Mouse (Mus musculus) embryonic facial prominence, embryonic 12.5 days (tissue): ENCODE measurements around the gene Ephb4. TPM values are rescaled to one million over a fixed set of nuclear protein-coding genes. Genes with fewer than 3 reads are reported as not detected.
A peak's percentile ranks its signal among the peaks of the same experiment; 100 is the strongest.

Experiments used
- ATAC-seq: fragments of 200-750 bp; cut with Nextera tagmentation; 2 replicates; pipeline ENCODE4 v1.8.0; 2017; ENCODE audit not compliant: insufficient number of reproducible peaks, insufficient read depth, low FRiP score, low TSS enrichment
- H3K27ac ChIP-seq: fragments of 300-500 bp; sonication (generic); 2 replicates; pipeline ENCODE4 v1.5.1; 2016; ENCODE audit warnings: mild to moderate bottlenecking
- H3K27me3 ChIP-seq: fragments of 300-500 bp; sonication (generic); 2 replicates; pipeline ENCODE4 v1.6.1; 2016; ENCODE audit warnings: mild to moderate bottlenecking, moderate library complexity
- H3K36me3 ChIP-seq: fragments of 300-500 bp; sonication (generic); 2 replicates; pipeline ENCODE4 v1.6.1; 2016; ENCODE audit warnings: mild to moderate bottlenecking
- H3K4me1 ChIP-seq: fragments of 300-500 bp; sonication (generic); 2 replicates; pipeline ENCODE4 v1.6.1; 2016
- H3K4me2 ChIP-seq: fragments of 300-500 bp; sonication (generic); replicated peaks from 2 replicates; pipeline ENCODE4 v1.6.1; 2016; ENCODE audit warnings: mild to moderate bottlenecking, moderate library complexity
- H3K4me3 ChIP-seq: fragments of 300-500 bp; sonication (generic); 2 replicates; pipeline ENCODE4 v1.5.1; 2016; ENCODE audit warnings: mild to moderate bottlenecking
- H3K9ac ChIP-seq: fragments of 300-500 bp; sonication (generic); 2 replicates; pipeline ENCODE4 v1.6.1; 2016; ENCODE audit warnings: mild to moderate bottlenecking, moderate library complexity
- H3K9me3 ChIP-seq: fragments of 300-500 bp; sonication (generic); 2 replicates; pipeline ENCODE4 v1.6.1; 2016; ENCODE audit warnings: mild to moderate bottlenecking, moderate library complexity
- WGBS: fragments of 180-500 bp; shearing (Covaris S2); methylation state at CpG from one replicate; pipeline ENCODE4 v1.1.7; 2016; 5-methylcytosine and 5-hydroxymethylcytosine counted together
- polyA plus RNA-seq: library from polyadenylated mRNA; unstranded; fragments of >200 nt; fragmentation: Nextera tagmentation; extraction: Ambion mirVana; gene quantifications from 2 replicates; pipeline ENCODE4 v1.2.1, GENCODE M21; 2016

Ephb4 gene
- polyA plus RNA-seq, 1 experiment from 2014 or later = 91.6 TPM

GRCm38 (mm10) chr5:137338256-137338655 is 11.7 kb upstream of the Ephb4 start:
- peak; percentile 86 for ATAC-seq
- no peaks in the 10 kb centered on the region for H3K9me3 ChIP-seq
- under 1% methylated on average over 19 of the region's 19 CpGs for WGBS

DNA sequence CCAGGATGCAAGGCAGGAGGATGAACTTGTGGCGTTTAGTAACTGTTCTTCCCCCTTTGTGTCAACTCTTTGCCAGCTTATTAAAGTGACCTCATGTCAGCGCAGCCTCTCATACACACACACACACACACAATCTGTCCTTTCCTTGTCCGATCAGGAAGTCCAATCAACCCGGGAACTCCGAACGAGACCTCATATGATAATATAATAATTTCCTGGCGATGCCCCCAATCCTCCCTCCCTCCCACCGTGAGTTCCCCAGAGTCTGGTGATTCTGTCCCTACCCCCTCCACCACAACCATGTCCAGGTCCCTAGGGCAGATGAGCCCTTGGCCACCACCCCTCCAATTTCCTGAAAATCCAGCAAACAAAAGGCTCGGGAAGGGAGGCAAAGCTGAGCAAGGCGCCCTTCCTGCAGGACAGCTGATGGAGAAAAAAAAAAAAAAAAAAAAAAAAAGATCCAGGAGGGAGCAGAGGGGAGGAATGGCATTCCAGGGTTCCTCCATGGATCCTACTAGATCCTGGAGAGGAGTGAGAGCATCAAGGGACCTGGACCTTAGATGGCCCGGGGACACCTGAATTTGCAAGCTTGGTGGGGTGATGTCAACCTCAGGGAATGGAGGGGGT is 11.1 kb upstream of the Ephb4 start:
- Histone ChIP-seq H3K36me3 (no peaks in the 10 kb centered on the region), H3K4me1 (peaks cover 14% of the 10 kb centered on the region), H3K27me3 (no peaks in the 10 kb centered on the region), H3K9ac (peak overlapping the region; percentile 61), H3K27ac (peak overlapping the region; percentile 81), H3K9me3 (no peaks in the 10 kb centered on the region), H3K4me3 (peak overlapping the region; percentile 38), H3K4me2 (peak overlapping the region; percentile 81)
- 0 out of 2 replicates have a peak, but pooled peaks have one; percentile 24 for ATAC-seq
- 1% methylated on average over 11 of the region's 11 CpGs for WGBS

More at GRCm38 (mm10) chr5:137338256-137338655, 11.7 kb upstream of the Ephb4 start:
- Histone ChIP-seq H3K4me1 (peaks cover 14% of the 10 kb centered on the region), H3K4me2 (peak overlapping the region; percentile 81), H3K27me3 (no peaks in the 10 kb centered on the region), H3K36me3 (no peaks in the 10 kb centered on the region), H3K4me3 (peak overlapping the region; percentile 38), H3K27ac (peak overlapping the region; percentile 80; the same call in 1 of the 2 replicates), H3K9ac (peak overlapping the region; percentile 61)

GRCm38 (mm10) chr5:137339290-137339979 is 10.5 kb upstream of the Ephb4 start:
- H3K9me3 ChIP-seq = no peaks in the 10 kb centered on the region
- peak overlapping the region; percentile 81 for H3K27ac ChIP-seq
- H3K4me3 ChIP-seq = peak overlapping the region; percentile 38
- H3K36me3 ChIP-seq = no peaks in the 10 kb centered on the region
- H3K4me2 ChIP-seq = peak overlapping the region; percentile 81
- H3K27me3 ChIP-seq = no peaks in the 10 kb centered on the region
- WGBS = 12% methylated on average over 22 of the region's 22 CpGs
- ATAC-seq = no peak
- H3K4me1 ChIP-seq = peaks cover 14% of the 10 kb centered on the region
- H3K9ac ChIP-seq = peak overlapping the region; percentile 61

- no peaks in the 10 kb centered on the region for H3K36me3 ChIP-seq
- 79% methylated on average over 6 of the region's 6 CpGs for WGBS
- H3K4me3 ChIP-seq = no peak overlapping the region
- no peak overlapping the region for H3K9ac ChIP-seq
- peaks cover 14% of the 10 kb centered on the region for H3K4me1 ChIP-seq
- no peak overlapping the region for H3K27ac ChIP-seq
- H3K4me2 ChIP-seq = no peak overlapping the region; the same call in 1 of the 2 replicates
- H3K9me3 ChIP-seq = no peaks in the 10 kb centered on the region
- no peaks in the 10 kb centered on the region for H3K27me3 ChIP-seq
- ATAC-seq = no peak
Measured at GRCm38 (mm10) chr5:137340222-137340621, 9.7 kb upstream of the Ephb4 start.

DNA sequence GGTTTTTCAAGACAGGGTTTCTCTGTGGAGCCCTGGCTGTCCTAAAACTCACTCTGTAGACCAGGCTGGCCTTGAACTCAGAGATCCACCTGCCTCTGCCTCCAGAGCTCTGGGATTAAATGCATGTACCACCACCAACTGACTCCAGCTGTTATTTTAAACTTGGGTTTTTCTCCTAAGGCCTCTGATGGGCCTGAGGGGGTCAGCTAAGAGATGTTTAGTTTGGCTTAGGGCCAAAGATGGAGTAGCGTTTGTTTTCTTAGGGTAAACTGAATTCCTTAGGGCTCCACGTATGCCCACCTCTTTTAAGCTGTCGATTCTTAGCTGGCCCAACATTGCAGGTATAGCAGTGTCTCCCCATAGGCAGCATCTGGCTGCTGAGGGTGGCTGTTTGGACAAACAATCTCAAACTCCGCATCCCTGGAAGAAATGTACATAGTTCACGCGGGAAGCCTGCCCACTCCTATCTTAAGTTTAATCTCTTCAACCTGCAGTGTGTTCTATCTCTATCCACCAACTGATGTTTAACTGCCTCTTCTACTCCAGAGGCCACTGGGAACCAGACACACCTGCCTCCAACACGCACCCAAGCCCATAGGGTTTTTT is 7.4 kb upstream of the Ephb4 start:
- no peaks in the 10 kb centered on the region for H3K9me3 ChIP-seq
- H3K4me3 ChIP-seq = no peak overlapping the region
- H3K9ac ChIP-seq = no peak overlapping the region
- H3K36me3 ChIP-seq = no peaks in the 10 kb centered on the region
- 79% methylated on average over 7 of the region's 7 CpGs for WGBS
- no peak overlapping the region for H3K27ac ChIP-seq
- no peak for ATAC-seq
- H3K4me2 ChIP-seq = no peak overlapping the region
- peaks cover 22% of the 10 kb centered on the region for H3K4me1 ChIP-seq
- no peaks in the 10 kb centered on the region for H3K27me3 ChIP-seq

DNA sequence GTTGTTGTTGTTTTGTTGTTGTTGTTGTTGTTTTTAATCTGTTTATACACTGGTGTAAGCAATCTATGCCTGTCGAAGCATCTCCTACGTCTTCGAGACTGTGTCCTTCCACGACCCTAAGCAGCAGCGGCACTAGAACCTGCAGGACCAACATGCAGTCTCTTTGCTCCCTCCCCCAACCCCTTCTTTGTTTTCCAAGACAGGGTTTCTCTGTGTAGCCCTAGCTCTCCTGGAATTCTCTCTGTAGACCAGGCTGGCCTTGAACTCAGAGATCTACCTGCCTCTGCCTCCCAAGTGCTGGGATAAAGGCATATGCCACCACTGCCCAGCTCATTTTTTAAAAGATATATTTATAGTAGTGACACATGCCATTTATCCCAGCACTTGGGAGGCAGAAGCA is 6.5 kb upstream of the Ephb4 start:
- no peak for ATAC-seq
- no peak overlapping the region for H3K4me2 ChIP-seq
- no peak overlapping the region for H3K9ac ChIP-seq
- no peaks in the 10 kb centered on the region for H3K9me3 ChIP-seq
- H3K4me1 ChIP-seq = peaks cover 26% of the 10 kb centered on the region
- no peak overlapping the region for H3K4me3 ChIP-seq
- WGBS = 94% methylated on average over 5 of the region's 5 CpGs
- no peaks in the 10 kb centered on the region for H3K27me3 ChIP-seq
- no peaks in the 10 kb centered on the region for H3K36me3 ChIP-seq
- no peak overlapping the region for H3K27ac ChIP-seq

DNA sequence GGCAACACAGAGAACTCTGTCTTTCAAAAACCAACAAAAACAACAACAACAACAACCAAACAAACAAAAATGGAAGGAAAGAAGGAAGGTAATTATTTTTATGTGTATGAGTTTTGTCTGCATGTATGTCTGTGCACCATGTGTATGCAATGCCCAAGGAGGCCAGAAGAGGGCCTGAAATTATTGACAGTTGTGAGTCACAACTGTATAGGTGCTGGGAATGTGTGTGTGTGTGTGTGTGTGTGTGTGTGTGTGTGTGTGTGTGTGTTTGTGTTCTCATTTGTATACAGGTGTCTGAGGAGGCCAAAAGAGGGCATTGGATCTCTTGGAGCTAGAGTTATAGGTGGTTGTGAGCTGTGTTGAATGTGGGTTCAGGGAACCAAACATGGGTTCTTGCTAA is 6.0 kb upstream of the Ephb4 start:
- no peak overlapping the region for H3K4me3 ChIP-seq
- peaks cover 31% of the 10 kb centered on the region for H3K4me1 ChIP-seq
- H3K9ac ChIP-seq = no peak overlapping the region
- H3K36me3 ChIP-seq = no peaks in the 10 kb centered on the region
- no peak for ATAC-seq
- no peaks in the 10 kb centered on the region for H3K9me3 ChIP-seq
- H3K27me3 ChIP-seq = no peaks in the 10 kb centered on the region
- H3K27ac ChIP-seq = no peak overlapping the region
- no peak overlapping the region for H3K4me2 ChIP-seq

DNA sequence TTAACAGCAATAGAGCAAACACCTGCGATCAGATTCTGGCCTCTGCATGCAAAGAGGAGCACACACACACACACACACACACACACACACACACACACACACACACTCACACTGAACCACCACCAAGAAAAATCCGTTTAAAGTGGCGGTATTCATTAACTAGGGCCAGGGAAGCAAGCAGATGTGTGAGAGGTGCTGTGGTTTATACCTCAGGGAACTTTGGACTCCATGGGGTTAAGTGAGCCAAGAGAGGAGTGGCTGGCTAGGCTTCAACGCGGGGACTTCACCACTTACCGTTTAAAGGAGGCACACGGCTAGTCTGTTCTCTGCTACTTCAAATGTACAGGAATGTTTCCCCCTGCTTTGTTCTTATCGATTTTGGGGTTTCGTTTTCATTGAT is 4.1 kb upstream of the Ephb4 start:
- H3K27me3 ChIP-seq = no peaks in the 10 kb centered on the region
- no peak overlapping the region for H3K27ac ChIP-seq
- H3K36me3 ChIP-seq = no peaks in the 10 kb centered on the region
- H3K4me2 ChIP-seq = no peak overlapping the region
- peaks cover 25% of the 10 kb centered on the region for H3K4me1 ChIP-seq
- no peaks in the 10 kb centered on the region for H3K9me3 ChIP-seq
- H3K9ac ChIP-seq = no peak overlapping the region
- 23% methylated on average over 9 of the region's 9 CpGs for WGBS
- ATAC-seq = no peak
- no peak overlapping the region for H3K4me3 ChIP-seq

DNA sequence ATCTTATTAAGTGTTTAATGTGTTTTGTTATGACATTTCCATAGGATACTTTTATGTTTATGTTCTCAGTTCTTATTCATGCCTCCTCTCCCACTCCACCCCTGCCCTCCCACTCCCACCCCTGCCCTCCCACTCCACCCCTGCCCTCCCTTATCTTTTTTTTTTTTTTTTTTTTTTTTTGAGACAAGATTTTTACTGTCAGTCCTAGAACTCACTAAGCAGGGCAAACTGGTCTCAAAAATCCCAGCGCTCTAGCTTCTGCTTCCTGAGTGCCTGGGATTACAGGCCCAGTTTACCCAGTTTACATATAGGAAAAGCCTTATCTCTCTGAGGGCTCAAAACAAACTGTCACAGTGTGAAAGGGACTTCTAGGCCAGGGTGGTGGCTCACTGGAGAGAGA is 3.5 kb upstream of the Ephb4 start:
- ATAC-seq = no peak
- Histone ChIP-seq H3K9me3 (no peaks in the 10 kb centered on the region), H3K4me2 (no peak overlapping the region), H3K36me3 (no peaks in the 10 kb centered on the region), H3K4me3 (no peak overlapping the region), H3K4me1 (peaks cover 25% of the 10 kb centered on the region), H3K27me3 (no peaks in the 10 kb centered on the region), H3K9ac (no peak overlapping the region), H3K27ac (no peak overlapping the region)
- WGBS = 79% methylated on average over 1 of the region's 1 CpGs

DNA sequence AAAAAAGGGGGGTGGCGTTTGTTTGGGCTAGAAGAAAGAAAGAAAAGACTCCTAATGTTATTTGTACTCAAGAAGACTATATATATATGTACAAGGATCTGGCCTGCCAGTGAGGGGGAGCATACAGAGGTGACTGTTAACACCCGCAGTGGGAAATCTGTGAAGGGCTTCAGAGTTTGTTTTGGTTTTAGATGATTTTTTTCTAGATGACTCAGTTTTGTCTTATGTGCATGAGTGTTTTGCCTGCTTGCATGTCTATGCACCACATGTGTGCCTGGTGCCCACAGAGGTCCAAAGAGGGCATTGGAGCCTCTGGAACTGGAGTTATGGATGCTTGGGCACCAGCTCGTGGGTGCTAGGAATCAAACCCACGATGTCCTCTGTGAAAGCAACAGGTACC is 2.9 kb upstream of the Ephb4 start:
- 84% methylated on average over 4 of the region's 4 CpGs for whole genome bisulfite sequencing
- no peak overlapping the region for H3K27ac ChIP-seq

GRCm38 (mm10) chr5:137347856-137348255 is 2.1 kb upstream of the Ephb4 start:
- Histone ChIP-seq H3K4me2 (peak overlapping the region; percentile 93; the same call in 1 of the 2 replicates), H3K4me3 (no peak overlapping the region), H3K27ac (peak overlapping the region; percentile 97), H3K4me1 (peaks cover 34% of the 10 kb centered on the region), H3K27me3 (no peaks in the 10 kb centered on the region), H3K36me3 (no peaks in the 10 kb centered on the region), H3K9ac (no peak overlapping the region), H3K9me3 (no peaks in the 10 kb centered on the region)
- no peak for ATAC-seq
- 15% methylated on average over 7 of the region's 7 CpGs for WGBS

More for the DNA sequence above, 2.9 kb upstream of the Ephb4 start:
- Histone ChIP-seq H3K4me1 (peaks cover 26% of the 10 kb centered on the region), H3K4me3 (no peak overlapping the region), H3K9me3 (no peaks in the 10 kb centered on the region), H3K9ac (no peak overlapping the region), H3K27me3 (no peaks in the 10 kb centered on the region), H3K4me2 (no peak overlapping the region), H3K36me3 (no peaks in the 10 kb centered on the region)
- ATAC-seq = no peak
